Mouse (Mus musculus): Measurements from ENCODE around the gene Gm49333.
A peak's percentile ranks its signal among the peaks of the same experiment; 100 is the strongest.

The Gm49333 gene

GRCm38 (mm10) chr16:20690774-20691173, 79.4 kb downstream of the Gm49333 start:
- no peak for DNase-seq (ENCODE audit: low spot score)

DNA sequence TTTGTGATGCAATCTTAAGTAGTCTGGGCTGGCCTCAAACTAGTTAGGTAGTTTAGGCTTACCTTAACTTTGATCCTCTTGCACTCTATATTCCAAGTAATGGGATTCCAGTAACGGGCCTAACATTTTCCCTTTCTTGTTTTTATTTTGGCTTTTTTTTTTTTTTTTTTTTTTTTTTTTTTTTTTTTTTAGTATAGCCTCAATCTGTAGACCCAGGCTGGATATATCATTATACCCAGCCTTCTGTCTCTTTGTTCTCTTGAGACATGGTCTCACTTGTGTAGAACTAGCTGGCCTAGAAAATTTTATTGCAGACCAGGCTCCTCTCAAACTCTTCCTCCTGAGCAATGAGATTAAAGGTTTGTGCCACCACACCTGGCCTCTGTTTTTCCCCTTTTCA, 80.2 kb downstream of the Gm49333 start:
- DNase-seq (ENCODE audit: low spot score): no peak

DNA sequence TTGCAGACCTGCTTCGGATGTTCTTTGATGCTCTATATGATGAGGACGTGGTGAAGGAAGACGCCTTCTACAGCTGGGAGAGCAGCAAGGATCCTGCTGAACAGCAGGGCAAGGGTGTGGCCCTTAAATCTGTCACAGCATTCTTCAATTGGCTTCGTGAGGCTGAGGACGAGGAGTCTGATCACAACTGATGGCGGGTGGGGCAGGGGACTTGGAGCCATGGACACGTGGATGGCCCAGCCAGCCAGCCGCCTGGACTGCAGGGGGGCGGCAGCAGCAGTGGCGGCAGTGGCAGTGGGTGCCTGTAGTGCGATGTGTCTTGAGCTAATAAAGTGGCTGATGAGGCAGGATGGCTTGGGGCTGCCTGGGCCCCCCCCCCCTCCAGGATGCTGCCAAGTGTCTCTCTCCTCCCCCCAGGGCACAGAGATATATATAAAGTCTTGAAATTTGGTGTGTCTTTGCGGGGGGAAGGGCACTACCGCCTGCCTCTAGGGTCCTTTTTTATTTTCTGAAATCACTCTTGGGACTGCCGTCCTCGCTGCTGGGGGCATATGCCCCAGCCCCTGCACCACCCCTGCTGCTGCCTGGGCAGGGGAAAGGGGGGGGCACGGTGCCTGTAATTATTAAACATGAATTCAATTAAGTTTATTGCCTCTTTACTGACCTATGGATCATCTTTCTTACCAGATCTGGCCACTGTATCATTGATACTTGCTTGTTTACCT, 81.0 kb downstream of the Gm49333 start:
- no peak for DNase-seq (ENCODE audit: low spot score)

GRCm38 (mm10) chr16:20693111-20693701, 81.8 kb downstream of the Gm49333 start, which contains the start of gene Fam131a:
Fam131a (plus strand) TSS chr16:20693241.
- no peak for DNase-seq (ENCODE audit: low spot score)

DNA sequence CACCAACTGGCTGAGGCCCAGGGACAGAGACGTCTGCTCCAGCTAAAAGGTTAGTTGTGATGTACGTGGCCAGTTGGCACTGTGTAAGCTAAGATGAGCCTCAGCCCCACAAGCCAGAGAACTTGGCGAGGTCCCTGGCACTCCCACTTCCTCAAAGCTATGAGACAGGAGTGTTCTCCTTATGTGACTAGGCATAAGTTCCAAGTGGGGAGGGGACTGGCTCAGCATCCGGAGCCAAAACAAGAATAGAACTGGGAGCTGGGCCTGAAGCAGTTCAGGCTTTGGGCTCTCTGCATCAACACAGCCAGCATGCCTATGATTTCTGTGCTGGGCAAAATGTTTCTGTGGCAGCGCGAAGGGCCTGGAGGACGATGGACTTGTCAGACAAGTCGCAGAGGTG, 83.4 kb downstream of the Gm49333 start:
- DNase-seq (ENCODE audit: low spot score): peak; percentile 65

Data from adipocyte (in vitro differentiated cells).